Mouse (Mus musculus) lung, postnatal 10 days (tissue): ENCODE measurements around the gene Hormad2.
A peak's percentile ranks its signal among the peaks of the same experiment; 100 is the strongest.

Source experiments
- DNase-seq: peaks from one replicate; pipeline ENCODE4 v3.0.0; 2021

The Hormad2 gene

GRCm38 (mm10) chr11:4336693-4337283, 104.1 kb downstream of the Hormad2 start:
- no peak for DNase-seq

GRCm38 (mm10) chr11:4335810-4336692, 104.9 kb downstream of the Hormad2 start:
- no peak for DNase-seq

- no peak for DNase-seq
Observed at GRCm38 (mm10) chr11:4332961-4333360, 107.9 kb downstream of the Hormad2 start.

GRCm38 (mm10) chr11:4328188-4328587, 112.7 kb downstream of the Hormad2 start:
- no peak for DNase-seq

GRCm38 (mm10) chr11:4323481-4323880, 117.4 kb downstream of the Hormad2 start:
- no peak for DNase-seq

GRCm38 (mm10) chr11:4322943-4323342, 118.0 kb downstream of the Hormad2 start:
- no peak for DNase-seq

GRCm38 (mm10) chr11:4320876-4321275, 120.0 kb downstream of the Hormad2 start:
- no peak for DNase-seq

GRCm38 (mm10) chr11:4319212-4319955, 121.5 kb downstream of the Hormad2 start:
- DNase-seq: no peak

- peak; percentile 31 for DNase-seq
Observed at GRCm38 (mm10) chr11:4318011-4318410, 122.9 kb downstream of the Hormad2 start.

GRCm38 (mm10) chr11:4317287-4317686, 123.6 kb downstream of the Hormad2 start:
- DNase-seq: no peak

GRCm38 (mm10) chr11:4312180-4312579, 128.7 kb downstream of the Hormad2 start:
- no peak for DNase-seq

- DNase-seq: no peak
Observed at GRCm38 (mm10) chr11:4310324-4310723, 130.6 kb downstream of the Hormad2 start.

- no peak for DNase-seq
Observed at GRCm38 (mm10) chr11:4309613-4310012, 131.3 kb downstream of the Hormad2 start.

GRCm38 (mm10) chr11:4308514-4309450, 132.1 kb downstream of the Hormad2 start:
- DNase-seq: peak; percentile 61

GRCm38 (mm10) chr11:4308060-4308513, 132.8 kb downstream of the Hormad2 start:
- peak; percentile 54 for DNase-seq

GRCm38 (mm10) chr11:4306086-4306485, 134.8 kb downstream of the Hormad2 start:
- DNase-seq: no peak

- DNase-seq: no peak
Observed at GRCm38 (mm10) chr11:4305090-4305489, 135.8 kb downstream of the Hormad2 start.

GRCm38 (mm10) chr11:4304203-4304602, 136.7 kb downstream of the Hormad2 start:
- no peak for DNase-seq

GRCm38 (mm10) chr11:4303033-4303432, 137.9 kb downstream of the Hormad2 start:
- DNase-seq: peak; percentile 44

- no peak for DNase-seq
Observed at GRCm38 (mm10) chr11:4302363-4302913, 138.5 kb downstream of the Hormad2 start.

GRCm38 (mm10) chr11:4300683-4301082, 140.2 kb downstream of the Hormad2 start:
- DNase-seq: no peak
